Mouse (Mus musculus) spleen, adult 10 weeks (tissue): ENCODE measurements around the gene Ly86. TPM values are rescaled to one million over a fixed set of nuclear protein-coding genes. Genes with fewer than 3 reads are reported as not detected.

ENCODE experiments used
- polyA plus RNA-seq: library from polyadenylated mRNA; stranded (reverse); fragments of 350-450 nt; fragmentation: Illumina TruSeq; extraction: RNeasy Lipid Tissue Mini Kit (QIAGEN cat#74804); gene quantifications from one replicate; pipeline ENCODE4 v1.2.3, GENCODE M21; 2015; ENCODE audit warnings: low replicate concordance; ENCODE audit not compliant: insufficient read depth

Gene Ly86
- polyA plus RNA-seq = 320 TPM

DNA sequence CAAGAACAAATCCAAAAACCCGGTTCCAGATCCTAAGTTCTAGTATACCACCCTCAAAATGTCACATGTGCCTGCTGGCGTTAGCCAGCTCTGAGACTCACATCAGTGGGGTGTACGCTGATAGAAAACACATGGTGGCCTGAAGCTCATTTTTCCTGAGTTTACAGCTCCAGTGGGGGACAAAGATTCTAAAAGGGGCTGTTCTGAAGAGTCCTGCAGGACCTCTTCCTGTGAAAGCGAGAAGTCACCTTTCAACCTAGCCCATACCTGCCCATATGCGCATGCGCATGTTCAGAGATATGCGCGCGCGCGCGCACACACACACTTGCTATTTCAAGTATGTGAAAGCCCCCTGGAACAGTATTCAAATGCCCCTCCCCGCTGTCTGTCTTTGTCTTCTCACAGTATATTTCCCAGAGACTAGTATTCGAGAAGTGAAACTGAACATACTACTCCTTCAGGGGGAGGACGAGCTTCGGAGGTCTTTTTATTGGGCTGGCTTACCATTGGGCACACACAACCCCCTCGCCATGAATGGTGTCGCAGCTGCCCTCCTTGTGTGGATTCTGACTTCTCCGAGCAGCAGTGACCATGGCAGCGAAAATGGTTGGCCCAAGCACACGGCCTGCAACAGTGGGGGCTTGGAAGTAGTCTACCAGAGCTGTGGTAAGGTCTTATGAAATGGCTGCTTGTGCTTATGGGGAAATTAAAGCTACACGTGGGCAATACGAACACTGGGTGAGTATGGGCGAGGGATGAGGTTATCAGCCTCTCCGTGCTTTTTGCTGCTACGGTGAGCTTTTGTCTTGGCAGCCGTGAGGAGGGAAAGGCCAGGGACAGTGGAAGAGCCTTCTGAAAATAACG is at the start of gene Ly86:
TSS of gene Ly86 (plus strand) at position 300 of the 864 bp plus-strand sequence.

